Mouse (Mus musculus): Measurements from ENCODE around the gene Otp. TPM values are rescaled to one million over a fixed set of nuclear protein-coding genes. Genes with fewer than 3 reads are reported as not detected.

Otp gene
- polyA plus RNA-seq, 1 experiment from 2014 or later = not detected

- H3K4me1 ChIP-seq (replicated peaks) = no peaks in the 10 kb centered on the region
- no peak overlapping the region for H3K9ac ChIP-seq
- H3K27me3 ChIP-seq (replicated peaks) = 0 out of 2 replicates have a peak, but pooled peaks cover 2% of the 10 kb centered on the region
- no peak overlapping the region for H3K4me3 ChIP-seq (replicated peaks)
- no peak overlapping the region for H3K27ac ChIP-seq
- H3K36me3 ChIP-seq = no peaks in the 10 kb centered on the region
- H3K4me2 ChIP-seq (replicated peaks) = peak overlapping the region; percentile 32
- WGBS = 17% methylated on average over 11 of the region's 11 CpGs
- ATAC-seq = no peak
- H3K9me3 ChIP-seq = no peaks in the 10 kb centered on the region
These were observed 37.6 kb downstream of the Otp start for GRCm38 (mm10) chr13:94912961-94913360.

GRCm38 (mm10) chr13:94915654-94916053, 40.3 kb downstream of the Otp start:
- Histone ChIP-seq H3K36me3 (no peaks in the 10 kb centered on the region), H3K4me2 (replicated peaks) (no peak overlapping the region), H3K4me3 (replicated peaks) (no peak overlapping the region), H3K4me1 (replicated peaks) (no peaks in the 10 kb centered on the region), H3K27me3 (replicated peaks) (no peaks in the 10 kb centered on the region), H3K9me3 (no peaks in the 10 kb centered on the region), H3K9ac (no peak overlapping the region), H3K27ac (no peak overlapping the region)
- WGBS = 69% methylated on average over 5 of the region's 5 CpGs
- no peak for ATAC-seq

GRCm38 (mm10) chr13:94928086-94928485, 52.7 kb downstream of the Otp start:
- Histone ChIP-seq H3K36me3 (no peaks in the 10 kb centered on the region), H3K27ac (no peak overlapping the region), H3K4me1 (replicated peaks) (no peaks in the 10 kb centered on the region), H3K9me3 (no peaks in the 10 kb centered on the region), H3K4me3 (replicated peaks) (no peak overlapping the region), H3K4me2 (replicated peaks) (no peak overlapping the region), H3K27me3 (replicated peaks) (0 out of 2 replicates have a peak, but pooled peaks cover 8% of the 10 kb centered on the region), H3K9ac (no peak overlapping the region)
- ATAC-seq = no peak
- WGBS = 82% methylated on average over 3 of the region's 3 CpGs

Other genes with a start within 250 kb of the Otp start
- 227 and 241 TPM in 2 replicates for gene Tbca, start 86.7 kb upstream of the Otp start, polyA plus RNA-seq (2015; fragmentation: Nextera tagmentation; extraction: Ambion mirVana)
- gene Wdr41, start 100.7 kb downstream of the Otp start, polyA plus RNA-seq (2015; fragmentation: Nextera tagmentation; extraction: Ambion mirVana) = 20.0 and 21.6 TPM in 2 replicates